Mouse (Mus musculus) G1E (cell line): ENCODE data around the gene Mfsd13b.

Experiments
- CTCF ChIP-seq: IDR thresholded peaks from 2 replicates; pipeline ENCODE4 v1.5.1; 2012; ENCODE audit warnings: low read depth, low read length, inconsistent platforms, mixed read lengths
- GATA1 ChIP-seq: IDR thresholded peaks from 2 replicates; pipeline ENCODE4 v1.6.1; 2012; ENCODE audit warnings: borderline replicate concordance, low read length, inconsistent platforms, mixed read lengths
- POLR2AphosphoS5 ChIP-seq: IDR thresholded peaks from 2 replicates; pipeline ENCODE4 v1.6.1; 2012; ENCODE audit warnings: low read depth, low read length, inconsistent platforms; ENCODE audit not compliant: insufficient replicate concordance

DNA sequence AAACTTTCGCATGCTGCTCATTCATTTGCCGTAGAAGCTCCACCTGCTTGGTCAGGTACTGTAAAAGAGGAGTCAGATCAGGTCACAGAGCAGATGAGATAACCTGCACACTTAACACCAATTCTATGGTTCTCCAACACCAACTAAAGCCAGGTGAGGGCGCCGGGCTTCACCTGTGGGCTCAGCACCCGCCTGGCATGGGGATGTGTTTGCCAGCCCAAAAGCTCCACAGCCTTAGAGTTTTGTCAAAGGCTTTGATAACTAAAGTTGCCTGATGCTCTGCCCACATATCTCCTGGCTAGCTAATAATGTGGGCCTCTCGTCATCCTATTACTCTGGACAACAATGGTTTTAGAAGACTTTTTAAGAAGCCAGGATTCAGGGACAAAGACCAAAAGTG, 21.7 kb upstream of the Mfsd13b start:
- no peak for TF ChIP-seq CTCF
- no peak for TF ChIP-seq GATA1
- TF ChIP-seq POLR2AphosphoS5 = no peak
